Mouse (Mus musculus) adrenal gland, postnatal 36 days (tissue): ENCODE measurements around the gene Spata17. TPM values are rescaled to one million over a fixed set of nuclear protein-coding genes. Genes with fewer than 3 reads are reported as not detected.

Experiments used
- DNase-seq, 2 experiments: peaks; one replicate each; pipeline ENCODE4 v3.0.0; 2021; ENCODE audit warnings: mixed read lengths in 1 of 2
- total RNA-seq, 2 experiments: library from RNA; stranded (reverse); gene quantifications; 2 replicates each; pipeline ENCODE4 v1.2.3; 2021

Spata17 gene
- total RNA-seq, 2 experiments from 2014 or later = 0.60 to 0.82 TPM

DNA sequence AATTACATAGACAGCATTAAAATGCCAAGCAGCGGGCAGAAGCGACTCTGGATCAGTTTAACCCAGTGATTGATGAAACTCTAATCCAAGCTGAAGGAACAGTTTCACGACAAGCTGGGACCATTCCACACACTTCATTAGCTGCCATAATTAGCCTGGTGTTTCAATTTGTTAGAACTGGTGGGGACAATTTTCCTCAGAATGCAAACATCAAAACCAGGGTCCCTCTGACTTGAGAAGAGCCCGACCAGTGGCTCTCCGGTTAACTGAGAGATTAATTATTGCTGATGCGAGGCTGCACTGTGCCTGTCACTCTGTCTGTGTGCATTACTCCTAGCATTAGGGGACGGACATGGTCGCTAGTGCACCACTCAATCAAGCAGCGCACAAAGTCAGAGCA, 137.9 kb downstream of the Spata17 start:
- DNase-seq = no peak

DNA sequence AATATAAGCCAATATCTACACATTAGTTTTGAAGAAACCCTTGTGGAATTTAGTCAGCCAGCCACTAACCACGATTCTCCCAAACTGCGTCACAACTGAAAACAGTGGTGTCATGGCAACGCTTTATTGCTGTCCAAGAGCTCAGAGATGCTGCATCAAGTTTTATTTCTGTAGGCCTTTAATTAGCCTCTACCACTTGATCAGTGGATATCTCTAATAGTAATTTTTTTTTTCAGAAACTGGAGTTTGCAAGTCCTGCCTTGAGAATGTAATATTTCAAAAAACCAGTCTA, 138.3 kb downstream of the Spata17 start:
- DNase-seq = no peak

DNA sequence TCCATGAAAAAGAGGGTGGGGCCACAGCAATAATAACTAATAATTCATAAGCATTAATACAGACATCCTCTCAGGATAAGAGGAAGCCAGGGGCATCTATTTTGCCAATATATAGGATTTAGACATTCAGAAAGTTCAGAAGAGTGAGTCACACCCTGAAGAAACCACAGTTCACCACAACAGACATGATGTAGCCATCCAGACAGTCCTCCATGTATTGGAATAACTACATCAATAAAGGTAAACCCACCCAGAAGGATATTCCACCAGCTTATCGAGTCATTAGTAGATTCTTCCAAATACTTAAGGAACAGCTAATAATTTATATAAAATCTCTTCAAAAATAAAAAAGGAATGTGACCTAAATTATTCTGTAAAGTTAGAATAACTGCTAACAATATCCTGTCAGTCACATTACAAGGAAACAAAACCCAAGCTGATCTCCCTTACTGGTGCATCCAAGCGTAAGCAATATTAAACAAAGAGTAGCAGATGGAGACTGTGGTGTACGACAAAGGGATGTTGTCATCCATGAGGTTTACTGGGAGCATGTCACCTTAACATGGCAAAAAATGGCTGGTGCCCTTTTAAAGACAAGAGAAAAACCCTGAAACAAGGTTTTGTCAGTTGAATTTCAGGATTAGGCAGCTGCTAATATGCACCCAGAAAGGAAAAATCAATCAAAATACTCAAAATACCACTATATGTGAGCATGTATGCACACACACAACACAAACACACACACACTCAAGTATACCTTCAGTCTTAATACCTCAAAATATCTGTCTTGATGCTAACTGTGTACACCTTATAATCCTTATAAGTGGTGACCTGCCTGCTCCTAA, 138.8 kb downstream of the Spata17 start:
- DNase-seq = no peak

DNA sequence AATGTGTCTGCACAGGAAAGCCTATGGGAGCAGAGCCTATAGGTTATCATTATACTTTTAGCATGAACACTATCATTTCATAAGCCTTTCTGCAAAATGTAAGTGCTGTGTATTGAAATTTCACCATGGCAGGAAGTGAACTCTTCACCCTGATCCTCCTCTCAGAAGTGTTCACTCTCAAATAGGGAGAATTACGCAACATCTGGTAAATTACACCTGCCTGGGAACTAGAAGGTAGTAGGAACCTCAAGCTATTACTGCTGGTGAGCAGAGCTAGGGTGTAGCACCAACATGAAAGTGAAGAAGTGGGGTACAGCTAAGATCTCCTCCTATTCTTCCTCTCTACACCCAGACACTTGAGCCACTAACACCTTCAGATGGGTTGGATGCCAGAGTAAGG, 155.4 kb downstream of the Spata17 start:
- DNase-seq = no peak

DNA sequence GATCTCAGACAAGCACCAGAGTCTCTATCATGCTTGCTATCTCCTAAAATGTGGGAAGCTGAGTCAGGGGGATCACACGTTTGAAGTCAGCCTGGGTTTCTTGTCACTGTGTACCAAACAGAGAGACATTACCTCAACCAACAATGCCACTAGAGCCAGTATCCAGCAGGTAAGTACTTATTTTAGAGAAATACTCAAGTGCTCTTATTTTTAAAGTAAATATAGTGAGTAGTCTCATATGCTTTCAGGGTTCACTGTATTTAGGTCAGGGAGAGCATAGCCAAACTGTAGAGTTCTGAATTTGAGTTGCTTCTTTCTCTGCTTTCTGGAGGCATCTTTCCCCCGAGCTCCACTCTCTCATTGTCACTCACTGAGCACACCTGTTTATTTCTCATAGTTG, 160.9 kb downstream of the Spata17 start:
- DNase-seq = no peak

DNA sequence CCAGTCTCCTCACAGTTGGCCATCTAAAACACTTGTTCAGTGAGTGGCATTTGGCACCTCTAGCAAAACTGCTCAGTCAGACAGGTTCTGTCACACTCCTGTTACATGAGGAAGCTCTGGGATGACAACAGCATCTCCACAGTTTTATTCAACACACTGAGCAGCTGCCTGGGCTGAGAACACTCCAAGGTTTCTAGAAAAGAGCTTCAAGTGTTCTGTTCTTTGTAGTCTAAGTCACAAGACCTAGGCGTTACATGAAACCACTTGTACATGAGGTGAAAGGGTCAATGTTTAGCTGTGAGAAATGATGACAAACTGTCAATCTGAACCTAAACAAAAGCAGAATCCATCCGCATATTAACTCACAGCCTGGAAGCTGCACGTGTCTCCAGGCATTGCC, 161.4 kb downstream of the Spata17 start:
- no peak for DNase-seq

DNA sequence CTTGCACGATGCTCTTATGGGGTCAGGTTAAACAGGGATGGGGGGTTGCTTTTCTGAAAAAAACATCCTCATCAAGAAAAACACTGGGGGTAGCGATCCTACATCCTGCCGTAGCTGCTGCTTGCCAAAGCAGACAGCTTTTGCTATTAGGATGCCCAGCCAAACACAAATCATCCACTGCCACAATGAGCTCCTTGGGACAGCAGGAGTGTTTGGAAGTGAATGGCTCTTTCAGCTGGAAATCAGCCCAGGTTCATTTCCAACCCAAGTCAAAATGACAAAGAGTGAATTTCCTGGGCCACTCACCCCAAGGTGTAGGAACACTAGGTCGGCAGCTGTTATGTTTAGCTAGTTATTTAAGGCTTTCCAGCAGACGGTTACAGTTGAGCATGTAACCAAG, 162.7 kb downstream of the Spata17 start:
- no peak for DNase-seq

DNA sequence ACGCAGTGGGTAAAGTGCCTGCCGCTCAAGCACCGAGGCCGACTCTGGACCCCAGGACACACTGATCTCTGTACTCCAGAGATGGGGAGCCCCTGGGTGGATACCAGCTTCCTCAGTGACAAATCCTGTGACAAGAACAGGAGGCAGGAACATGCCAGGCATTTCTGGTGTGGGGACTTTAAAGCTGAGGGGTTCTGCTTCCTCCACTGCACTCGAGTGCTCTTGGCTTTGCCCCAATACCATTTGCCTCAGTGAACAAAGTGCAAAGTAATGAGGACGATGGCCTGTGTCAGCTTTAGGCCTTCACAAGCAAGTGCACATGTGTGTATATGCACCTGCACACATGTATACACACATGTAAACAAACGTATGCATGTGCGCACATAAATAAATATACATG, 164.0 kb downstream of the Spata17 start:
- DNase-seq = no peak

DNA sequence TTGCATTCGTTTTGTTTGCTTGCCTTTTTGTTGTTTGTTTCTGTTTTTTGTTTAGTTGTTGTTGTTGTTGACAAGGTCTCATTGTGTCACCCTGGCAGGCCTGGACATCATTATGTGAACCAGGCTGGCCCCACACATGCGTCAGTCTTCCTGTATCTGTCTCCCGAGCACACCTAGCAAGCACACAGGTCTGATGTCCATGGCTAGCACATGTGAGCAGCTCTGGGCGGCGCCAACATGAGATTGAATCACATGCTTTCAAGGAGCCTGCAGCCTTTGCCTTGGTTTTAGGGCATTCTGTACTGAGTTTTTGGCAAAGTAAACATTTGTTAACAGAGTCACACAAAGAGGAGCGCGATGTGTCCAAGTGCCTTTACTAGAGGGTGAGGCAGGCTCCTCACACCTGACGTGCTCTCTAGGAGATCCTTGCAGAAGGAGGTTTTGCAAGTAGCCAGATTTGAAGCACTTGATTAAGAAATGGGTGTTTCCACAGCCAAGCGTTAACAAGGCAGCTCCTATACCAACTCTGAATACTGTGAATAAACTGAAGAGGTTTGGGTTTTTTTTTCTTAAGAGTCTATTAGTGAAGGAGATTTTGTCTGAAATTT, 166.5 kb downstream of the Spata17 start:
- DNase-seq = no peak

DNA sequence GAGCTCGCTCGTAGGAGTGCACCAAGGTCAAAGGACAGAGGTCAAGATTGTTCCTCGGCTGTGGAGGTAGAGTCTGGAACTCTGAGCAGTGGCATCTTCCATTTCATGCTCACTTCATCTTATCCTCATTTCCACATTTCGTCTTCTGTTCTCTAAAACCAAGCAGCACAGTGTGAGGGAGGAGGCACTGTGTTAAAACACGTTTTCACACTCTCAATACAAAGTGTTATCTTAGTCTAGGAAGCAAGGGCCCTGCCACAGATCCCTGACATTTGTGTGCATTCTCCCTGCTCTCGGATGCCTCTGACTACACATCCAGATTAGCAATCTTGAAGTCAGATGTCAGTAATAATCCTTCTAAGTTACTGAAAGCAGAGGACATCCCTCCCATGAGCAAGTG, 170.5 kb downstream of the Spata17 start:
- no peak for DNase-seq

DNA sequence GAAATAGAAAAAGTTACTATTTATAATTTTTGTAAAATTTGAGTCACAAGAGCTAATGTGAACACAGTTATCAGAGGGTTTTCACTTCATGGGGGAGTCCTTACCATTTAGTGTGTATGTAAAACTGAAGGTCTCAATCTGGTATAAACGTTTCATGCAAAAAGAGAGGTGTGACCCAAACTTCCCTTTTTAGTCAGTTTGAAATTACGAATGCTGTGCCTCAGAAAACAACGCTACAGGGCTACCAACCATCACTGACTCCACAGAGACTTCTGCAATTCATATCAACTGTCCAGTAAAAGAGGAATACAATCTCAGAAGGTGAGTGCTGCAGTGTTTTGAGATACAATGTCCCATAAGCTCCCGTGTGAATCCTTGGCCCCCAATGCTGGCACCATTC, 175.5 kb downstream of the Spata17 start:
- DNase-seq = no peak

DNA sequence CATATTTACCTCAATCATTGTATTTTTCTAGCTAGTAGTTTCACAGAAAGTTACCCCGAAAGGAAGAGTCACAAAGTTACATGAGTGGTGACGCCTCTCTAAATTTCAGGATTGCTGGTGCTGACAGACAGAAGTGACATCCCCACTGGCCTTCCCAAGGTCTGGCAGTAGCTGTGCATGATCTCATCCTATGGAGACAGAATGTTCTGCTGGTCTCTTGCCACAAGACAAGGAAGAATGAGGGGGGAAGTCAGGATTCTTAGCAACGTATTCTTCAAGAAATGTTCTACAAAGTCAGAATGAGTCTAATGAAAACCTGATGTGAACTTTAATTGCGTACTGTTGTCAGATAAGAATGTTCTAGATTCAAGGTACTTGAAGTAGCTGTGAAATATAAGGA, 179.5 kb downstream of the Spata17 start:
- peak in 1 of 2 experiments; percentile 17 for DNase-seq

DNA sequence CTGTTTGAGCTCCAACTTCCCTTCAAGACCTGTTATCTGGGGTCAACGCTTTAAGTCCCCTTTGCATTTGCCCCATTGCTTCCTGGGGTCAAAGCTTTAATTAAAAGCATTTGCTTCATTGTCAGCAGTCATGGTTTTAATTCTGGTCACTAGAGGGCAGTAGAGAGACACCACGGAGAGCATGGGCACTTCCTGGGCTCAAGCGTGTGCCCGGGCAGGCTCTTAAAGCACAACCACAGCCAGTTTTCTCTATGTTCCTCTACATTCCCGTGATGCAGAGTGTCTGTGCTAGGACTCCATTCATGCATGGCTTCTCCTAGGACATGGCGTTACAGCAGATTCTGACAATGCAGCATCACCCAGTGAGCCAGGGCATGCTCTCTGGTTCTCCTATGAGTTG, 183.5 kb downstream of the Spata17 start:
- peak; percentile 7 to 44 for DNase-seq

DNA sequence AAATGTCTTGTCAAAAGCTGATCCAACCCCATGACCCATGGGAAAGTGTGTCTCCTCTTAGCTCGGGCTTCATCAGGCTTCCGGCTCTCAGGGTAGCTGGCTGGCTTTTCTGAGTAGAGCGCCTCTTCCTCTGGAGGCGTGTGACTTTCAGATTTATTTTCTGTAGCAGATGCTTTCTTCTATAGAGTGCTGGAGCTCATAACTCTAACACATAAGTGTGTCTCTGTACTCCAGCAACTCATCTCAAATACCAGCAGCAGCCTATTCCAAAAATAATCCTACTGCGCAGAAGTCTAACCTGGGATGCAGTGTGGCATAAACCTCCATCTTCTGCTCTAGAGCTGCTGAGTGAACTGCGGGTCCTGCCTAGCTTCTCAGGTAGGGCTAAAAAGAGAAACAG, 186.4 kb downstream of the Spata17 start:
- no peak for DNase-seq

DNA sequence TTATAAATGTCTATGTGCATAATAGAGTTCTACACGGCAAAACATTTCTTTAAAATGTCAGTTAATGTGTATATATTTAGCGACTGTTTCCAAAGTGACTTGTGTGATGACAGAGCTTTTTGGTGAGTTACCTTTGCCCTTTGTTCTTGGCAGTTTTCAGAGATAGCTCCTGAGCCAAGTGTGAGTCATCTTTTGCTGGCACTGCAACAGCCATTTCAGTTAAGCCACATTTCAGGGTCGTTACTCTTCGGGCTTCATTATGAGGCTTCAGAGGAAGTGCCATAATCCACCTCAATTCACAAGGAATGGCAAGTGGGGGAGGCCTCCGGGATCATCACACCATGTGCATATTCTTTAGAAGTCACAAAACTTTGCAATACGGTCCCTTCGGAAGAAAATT, 195.3 kb downstream of the Spata17 start:
- DNase-seq = peak; percentile 76 to 78

DNA sequence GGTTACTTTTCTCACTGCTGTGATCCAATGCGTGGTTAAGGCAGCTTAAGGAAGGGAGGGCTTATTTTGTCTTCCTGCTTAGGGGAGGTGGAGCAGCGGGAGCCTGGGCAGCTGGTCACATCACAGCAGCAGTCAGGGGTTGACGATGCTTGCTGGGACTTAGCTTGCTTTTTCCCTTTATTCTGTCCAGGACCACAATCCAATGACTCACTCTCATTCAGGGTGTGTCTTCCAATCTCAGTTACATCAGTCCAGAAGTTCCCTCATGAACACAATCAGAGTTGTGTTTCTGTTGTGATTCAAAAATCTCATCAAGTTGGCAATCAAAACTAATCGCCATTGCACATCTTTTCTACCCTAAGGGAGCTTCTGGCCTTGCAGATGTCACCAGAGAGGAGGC, 199.1 kb downstream of the Spata17 start:
- no peak for DNase-seq

DNA sequence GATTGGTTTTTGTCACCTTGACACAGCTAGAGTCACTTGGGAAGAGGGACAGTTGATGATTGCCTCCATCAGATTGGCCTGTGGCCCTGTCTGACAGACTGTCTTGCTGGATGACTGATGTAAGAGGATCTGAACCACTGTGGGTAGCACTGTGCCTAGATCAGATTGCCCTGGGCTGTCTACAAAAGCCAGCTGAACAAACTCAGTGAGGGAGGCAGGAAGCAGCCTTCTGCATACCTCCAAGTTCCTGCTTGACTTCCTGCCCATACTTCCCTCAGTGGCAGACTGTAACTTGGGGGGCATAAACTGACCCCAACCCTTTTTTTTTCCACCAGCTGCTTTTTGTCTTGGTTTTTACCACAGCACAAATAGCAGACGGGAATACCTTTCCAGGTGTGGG, 199.6 kb downstream of the Spata17 start:
- no peak for DNase-seq

DNA sequence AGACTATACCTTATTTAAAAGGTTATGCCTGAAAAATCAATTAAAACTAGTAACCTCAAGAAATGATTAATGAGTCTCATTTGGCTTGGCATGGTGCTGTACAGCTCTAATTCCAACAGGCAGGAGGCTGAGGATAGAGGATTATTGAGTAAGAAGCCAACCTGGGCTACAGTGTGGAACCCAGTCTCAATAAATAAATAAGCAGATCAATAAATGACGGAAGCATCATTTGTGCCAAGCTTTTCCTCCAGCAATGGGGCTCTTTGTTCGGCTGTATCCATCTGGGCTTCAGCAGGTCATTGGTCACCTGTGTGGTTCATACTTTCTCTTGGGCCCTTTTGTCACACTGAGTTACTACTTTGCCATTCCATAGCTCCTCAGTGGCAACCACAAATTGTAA, 201.1 kb downstream of the Spata17 start:
- DNase-seq = no peak

DNA sequence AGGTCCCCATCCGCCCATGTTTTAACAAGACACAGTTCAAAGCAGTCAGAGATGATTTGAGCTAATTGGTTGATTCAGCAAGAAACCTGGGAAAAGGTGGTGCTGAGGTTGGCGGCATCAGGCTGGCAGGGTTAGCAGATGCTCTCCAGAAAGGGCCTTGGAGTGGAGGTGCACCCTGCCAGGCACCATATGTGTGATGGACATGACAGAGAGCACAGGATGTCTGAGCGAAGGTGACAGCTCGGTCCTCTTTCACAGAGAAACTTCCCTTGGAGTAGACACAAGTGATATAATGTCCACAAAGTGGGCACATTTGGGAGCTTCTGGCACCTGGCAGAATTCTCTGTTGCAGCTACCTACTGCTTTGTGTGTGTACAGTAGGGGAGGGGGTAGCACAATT, 203.7 kb downstream of the Spata17 start:
- DNase-seq = no peak

DNA sequence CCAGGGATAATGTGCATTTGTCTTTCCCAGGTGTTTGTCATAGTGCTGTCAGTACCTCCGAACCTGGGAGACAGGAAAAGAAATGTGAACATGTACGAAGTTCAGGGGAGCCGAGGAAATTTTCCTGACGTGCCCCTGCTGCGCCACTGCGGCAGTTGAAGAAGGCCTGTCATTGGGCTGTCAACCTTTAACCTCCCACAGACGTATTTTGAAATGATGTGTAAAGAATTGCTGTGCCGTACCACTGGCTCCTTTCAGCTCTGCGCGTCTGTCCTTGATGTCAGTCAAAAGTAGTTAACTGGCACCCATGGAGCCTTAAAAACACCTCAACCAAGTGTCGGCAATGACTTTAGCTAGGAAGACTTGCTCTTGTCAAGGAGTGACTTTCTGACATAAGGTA, 205.2 kb downstream of the Spata17 start:
- no peak for DNase-seq

DNA sequence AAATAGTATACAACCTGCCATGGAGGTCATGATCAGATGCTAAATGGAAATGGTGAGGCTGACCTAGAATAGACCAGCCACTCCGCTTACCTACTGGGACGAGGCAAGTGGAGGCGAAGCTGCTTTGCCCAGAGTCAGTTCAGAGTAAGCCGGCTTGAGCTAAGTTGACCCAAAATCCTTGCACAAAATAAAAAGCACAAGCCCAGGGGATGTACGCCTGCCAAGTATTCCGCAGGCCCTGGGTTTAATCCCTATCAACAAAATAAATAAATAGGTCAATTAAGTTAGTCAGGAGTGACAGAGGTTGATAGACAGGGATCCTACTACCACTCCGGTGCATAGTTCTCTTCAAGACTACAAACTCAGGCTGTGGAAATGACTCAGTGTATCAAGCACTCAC, 207.0 kb downstream of the Spata17 start:
- no peak for DNase-seq

DNA sequence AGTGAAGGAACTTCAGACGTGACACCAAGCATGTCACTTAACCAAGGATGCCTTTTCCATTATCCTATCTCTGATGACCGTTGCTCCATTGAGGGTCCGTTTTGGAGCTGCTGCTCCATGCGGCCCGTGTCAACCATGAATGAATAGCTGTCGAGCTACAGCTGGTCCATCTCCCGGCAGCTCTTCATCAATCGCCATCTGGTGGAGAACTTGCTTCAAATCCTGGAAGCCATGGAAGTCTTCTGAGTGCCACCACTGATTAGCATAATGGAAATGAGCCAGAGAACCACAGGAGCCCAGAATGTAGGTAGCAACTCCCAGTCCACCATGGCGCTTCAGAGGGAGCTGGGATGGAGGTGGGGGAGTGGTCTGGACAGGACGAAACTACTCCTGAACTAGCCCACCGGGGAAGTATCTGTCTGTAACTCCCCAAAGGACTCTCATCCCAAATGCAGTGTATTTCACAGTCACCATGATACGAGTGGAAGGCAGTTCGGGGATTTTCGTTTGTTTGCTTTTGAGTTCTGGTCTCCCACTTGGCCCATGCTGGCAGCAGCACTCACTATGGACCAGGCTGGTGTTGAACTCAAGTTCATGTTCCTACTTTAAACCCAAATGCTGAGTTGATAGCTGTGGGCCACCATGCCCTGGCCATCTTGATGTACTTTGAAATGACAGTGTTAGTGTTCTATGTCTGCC, 208.9 kb downstream of the Spata17 start:
- DNase-seq = no peak

DNA sequence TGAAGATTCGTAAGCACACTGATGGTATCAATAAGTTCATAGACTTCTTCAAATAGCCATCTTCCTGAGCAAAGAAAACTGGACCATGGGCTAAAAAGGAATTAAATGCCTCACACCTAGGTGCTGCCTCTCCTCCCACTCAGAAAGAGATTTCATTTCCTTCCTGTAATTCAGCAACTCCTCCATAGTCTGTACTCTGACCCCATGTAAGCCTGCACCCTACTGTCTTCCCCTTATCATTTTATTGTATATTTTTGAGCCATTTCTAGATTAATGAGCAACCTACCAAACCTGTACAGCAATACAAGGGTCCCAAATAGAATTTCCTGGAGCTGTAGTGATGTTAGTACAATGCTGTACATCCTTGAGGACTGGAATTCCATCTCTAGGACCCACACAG, 211.0 kb downstream of the Spata17 start:
- no peak for DNase-seq

DNA sequence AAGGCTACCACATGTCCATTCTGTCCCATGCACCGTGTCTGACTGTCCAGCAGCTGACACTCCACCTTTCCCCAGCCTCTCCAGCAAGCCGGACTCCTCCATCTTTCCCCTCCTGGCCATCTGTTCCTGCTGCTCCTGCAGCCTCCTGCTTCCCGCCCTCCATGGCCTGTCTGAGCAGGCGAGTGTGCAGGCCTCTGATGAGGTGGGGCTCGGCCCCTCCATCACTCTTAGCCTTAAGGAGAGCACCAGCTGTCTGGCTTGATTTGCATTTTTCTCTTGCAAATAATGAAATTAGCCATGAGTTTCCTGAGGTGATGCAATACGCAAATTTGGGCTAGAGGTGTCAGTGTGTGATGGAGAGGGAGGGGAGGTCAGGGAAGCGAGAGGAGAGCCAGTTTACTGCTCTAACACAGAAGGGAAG, 211.8 kb downstream of the Spata17 start:
- DNase-seq = no peak
